Mouse (Mus musculus) large intestine, adult 2 months (tissue): ENCODE results near the gene Pde4c. TPM values are rescaled to one million over a fixed set of nuclear protein-coding genes. Genes with fewer than 3 reads are reported as not detected.

Source experiments
- DNase-seq: peaks from one replicate; pipeline ENCODE4 v3.0.0-alpha.2; 2012; ENCODE audit warnings: low read depth, low spot score
- WGBS: fragments of 180-500 bp; shearing (Covaris S2); methylation state at CpG from one replicate; pipeline ENCODE4 v1.1.7; 2018; 5-methylcytosine and 5-hydroxymethylcytosine counted together
- polyA plus RNA-seq: library from polyadenylated mRNA; depleted of rRNA; stranded (reverse); fragments of >200 nt; gene quantifications from 2 replicates; pipeline ENCODE4 v1.2.3, GENCODE M21; 2012; rRNA removed

The Pde4c gene
- polyA plus RNA-seq: 7.7 and 7.9 TPM in 2 replicates

DNA sequence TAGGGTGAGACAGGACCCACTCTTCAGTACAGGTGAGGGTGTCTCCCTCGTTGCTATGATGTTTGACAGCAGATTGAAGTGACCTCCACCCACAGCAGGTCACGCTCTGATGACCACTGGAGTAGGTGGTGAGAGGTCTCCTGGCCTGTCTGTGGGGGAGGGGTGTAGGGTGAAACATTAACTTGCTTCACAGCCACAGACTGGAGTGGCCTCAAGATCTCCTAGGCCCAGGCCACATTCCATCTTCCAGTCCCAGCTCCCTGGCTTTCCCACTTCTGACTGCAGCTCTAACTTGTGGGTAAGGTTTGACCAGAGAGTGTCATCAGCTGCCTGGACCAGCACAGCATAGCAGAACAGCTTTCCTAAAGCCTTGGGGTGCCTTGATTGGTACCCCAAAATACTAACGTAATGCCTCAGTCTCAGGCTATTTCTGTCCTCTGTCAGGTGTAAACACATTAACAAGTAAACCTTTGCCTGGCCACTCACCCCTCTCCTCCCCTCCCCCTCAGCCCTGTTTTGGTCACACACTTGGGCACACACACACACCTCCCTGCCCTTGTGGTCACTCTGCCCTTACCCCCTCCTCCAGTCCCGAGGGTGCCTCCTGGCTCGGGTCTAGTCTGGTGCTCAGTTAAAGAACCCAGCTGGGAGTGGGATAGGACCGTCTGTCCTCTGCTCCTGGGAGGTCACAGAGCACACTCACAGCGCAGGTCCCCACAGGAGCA lies at the start of gene Pde4c:
Gene Pde4c (plus strand): TSS at position 235 of the 725 bp plus-strand sequence.
- DNase-seq: no peak
- WGBS: 71% methylated on average over 7 of the region's 7 CpGs

DNA sequence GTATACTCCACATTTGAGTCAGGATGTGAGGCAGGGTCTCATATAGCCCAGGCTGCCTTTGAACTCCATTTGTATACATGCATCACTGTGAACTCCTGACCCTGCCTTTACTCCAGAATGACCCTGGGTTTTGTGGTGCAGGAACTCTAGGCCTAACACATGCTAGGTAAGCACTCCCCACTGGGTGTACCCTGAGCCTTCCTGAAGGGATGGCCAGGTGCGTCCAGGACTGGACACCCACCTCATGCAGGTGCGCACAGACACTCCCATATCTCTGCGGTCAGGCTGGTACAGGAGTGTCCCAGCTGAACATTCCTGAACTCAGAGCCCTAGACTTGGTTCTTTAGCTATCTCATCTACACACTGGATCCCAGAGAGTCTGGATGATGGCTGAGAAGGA lies 49.4 kb upstream of the Pde4c start:
- WGBS: 32% methylated on average over 3 of the region's 3 CpGs
- DNase-seq: no peak

DNA sequence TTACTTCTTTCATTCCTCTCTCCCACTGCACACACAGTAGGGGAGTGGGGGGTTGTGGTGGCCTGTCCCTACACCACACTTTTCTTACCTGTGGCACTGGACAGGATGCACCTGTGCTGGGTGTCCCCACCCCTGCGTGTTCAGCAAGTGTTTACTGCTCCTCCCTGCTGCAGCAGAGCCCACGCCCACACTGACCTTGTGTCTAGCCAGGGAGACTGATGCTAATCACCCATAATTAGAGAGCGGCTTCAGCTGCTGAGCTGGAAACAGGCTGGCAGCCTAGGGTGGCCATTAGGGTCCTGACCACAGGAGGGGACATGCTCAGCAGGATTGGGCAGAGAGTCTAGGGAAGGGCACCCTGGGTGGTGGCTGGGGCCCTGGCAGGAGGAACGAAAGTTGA lies 48.8 kb upstream of the Pde4c start:
- DNase-seq: no peak
- WGBS: 27% methylated on average over 4 of the region's 4 CpGs

DNA sequence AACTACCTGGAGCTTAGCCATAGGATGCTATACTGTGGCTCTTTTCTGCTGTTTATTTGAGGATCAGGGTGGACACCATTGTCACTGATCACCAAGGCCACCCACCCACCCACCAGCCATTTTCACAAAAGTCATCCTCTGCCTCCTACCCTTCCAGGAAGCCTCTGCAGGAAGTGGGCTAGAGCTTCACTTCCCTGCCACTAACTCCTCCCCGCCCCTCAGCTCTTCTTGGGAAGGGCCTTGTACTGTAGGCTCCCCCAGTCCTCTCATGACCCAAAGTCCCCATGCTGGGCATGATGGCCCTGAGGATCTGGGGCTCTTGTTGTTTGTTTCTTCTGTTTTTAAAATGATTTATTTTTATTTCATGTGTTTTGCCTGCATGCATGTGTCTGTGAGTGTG lies 48.2 kb upstream of the Pde4c start:
- WGBS: 86% methylated on average over 1 of the region's 1 CpGs
- DNase-seq: no peak

DNA sequence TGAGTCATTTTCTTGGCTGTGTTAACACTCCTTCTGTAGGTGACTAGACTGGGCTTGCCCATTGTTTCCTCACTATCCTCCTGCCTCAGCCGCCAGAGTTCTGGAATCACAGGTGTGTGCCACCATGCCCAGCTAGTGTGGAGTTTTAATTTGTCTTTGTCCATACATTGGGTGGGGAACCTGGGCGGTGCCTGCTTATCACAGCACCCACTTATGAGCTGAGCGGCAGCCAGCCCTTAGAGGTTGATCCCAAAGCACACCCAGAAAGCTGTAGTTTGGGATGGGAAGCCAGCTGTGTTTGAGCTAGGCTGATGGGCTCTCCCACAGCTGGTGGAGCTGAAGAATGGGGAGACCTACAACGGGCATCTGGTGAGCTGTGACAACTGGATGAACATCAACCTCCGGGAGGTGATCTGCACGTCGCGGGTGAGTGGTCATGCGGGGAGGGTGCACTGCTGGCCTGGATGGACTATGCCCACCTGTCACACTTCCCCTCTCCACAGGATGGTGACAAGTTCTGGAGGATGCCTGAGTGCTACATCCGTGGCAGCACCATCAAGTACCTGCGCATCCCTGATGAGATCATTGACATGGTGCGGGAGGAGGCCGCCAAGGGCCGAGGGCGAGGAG lies 46.0 kb upstream of the Pde4c start:
- 81% methylated on average over 15 of the region's 15 CpGs for WGBS
- DNase-seq: no peak

DNA sequence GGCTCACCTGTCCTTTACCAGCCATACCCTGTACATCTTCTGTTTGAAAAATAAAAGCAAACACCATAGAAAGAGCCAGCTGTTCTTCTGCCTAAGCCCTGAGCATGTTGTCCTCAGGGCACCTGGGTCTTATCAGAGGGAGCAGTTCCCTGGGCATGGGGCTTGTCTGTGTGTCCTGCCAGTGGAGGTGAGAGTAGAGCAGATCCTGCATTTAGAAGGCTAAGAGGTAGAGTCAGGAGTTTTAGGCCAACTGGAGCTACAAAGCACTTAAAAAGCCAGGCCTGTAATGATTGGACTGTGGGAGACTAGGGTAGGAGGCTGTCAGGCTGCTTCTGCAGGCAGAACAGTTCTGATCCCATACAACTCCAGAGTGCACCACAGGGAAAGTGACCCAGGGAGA lies 44.8 kb upstream of the Pde4c start:
- DNase-seq: no peak

DNA sequence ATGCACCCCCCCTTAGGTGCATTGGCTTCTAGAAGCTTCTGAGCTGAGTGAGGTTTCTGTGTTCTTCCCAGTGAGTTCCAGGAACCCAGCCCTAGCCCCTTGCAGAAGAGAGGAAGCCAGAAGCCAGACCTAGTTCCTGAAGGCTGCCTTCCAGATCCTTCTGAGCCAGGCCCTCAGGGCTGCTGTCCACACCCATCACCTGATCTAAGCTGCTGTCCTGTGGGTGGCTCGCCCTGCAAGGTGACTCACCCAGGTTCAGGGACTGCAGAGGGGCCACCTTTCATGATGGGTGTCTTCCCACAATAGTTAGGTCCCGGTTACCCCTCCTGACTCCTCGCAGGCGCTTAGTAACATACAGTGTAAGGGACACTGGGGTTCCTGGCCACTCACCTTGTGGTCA lies 44.1 kb upstream of the Pde4c start:
- 43% methylated on average over 4 of the region's 4 CpGs for WGBS
- no peak for DNase-seq

DNA sequence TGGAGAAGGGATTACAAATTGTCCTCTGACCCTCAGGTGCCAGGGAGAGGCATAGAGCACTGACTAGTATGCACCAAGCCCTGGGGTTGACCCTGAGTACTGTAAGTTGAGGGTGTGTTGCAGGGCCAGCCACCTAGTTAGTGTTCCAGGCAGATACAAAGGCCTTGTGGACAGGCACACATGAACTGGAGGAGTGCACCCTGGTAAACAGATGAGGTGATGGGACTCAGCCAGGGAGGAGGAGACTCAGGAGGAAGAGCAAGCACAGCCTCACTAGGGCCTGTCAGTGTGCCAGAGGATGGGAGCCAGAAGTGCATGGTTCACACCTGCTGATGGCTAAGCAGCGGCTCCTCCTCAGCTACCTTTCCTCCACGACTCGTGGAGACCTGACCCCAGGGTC lies 43.5 kb upstream of the Pde4c start:
- no peak for DNase-seq
- 31% methylated on average over 3 of the region's 3 CpGs for WGBS

DNA sequence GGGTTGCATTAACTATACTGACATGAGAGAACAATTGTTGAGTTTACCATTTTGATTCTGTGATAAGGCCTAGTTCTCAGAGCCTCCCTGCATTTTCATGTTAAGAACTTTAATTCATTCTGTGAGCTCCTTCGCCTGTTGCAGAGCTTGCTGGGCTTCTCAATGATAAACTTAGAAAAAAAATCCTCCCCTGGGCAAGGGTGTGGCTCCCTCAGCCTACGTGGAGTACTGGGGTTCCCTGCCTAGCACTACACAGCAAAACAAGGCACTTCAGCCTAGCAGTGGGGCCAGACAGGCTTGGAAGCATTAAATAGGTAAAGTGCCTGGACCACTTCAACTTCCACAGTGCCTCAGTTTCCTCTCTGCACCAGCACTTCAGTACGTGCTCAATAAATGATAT lies 42.1 kb upstream of the Pde4c start:
- 72% methylated on average over 3 of the region's 3 CpGs for WGBS
- no peak for DNase-seq

DNA sequence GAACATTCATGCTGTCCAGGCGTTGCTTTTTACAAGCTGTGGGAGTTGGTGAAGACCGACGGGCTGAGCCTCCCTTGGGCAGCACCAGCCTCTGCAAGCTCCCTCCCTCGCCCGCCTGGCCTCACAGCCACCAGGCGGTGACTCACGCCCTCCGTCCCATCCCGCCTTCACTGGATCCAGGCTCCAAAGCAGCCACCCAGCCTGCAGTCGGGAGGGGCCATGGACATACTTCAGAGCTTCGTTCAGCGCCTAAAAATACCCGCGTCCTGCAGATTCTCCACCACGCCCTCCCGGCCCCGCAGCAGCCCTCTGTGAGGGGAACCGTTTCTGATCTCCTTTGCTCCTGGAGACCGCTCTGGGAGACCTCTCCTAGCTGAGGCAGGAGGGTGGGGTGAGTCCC lies 41.3 kb upstream of the Pde4c start:
- 15% methylated on average over 19 of the region's 19 CpGs for WGBS
- DNase-seq: no peak

DNA sequence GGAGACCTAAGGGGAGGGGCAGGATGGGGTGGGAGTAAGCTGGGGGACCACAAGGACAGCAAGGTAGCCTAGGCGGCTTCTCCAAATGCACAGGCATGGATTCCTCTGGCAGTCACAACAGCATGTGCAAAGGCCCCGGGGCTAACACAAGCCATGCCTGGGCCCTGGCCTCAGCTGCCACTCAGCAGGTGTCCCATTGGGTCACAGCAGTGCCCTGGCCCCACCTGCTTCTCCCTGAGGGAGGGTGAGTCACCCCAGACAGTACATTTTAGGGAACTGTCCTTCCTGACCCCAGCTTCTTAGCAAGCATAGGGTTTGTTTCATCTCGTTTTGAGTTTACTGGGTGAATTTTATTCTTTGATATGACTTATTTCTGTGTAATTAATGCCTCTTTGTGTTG lies 40.8 kb upstream of the Pde4c start:
- no peak for DNase-seq
- 67% methylated on average over 3 of the region's 3 CpGs for WGBS

DNA sequence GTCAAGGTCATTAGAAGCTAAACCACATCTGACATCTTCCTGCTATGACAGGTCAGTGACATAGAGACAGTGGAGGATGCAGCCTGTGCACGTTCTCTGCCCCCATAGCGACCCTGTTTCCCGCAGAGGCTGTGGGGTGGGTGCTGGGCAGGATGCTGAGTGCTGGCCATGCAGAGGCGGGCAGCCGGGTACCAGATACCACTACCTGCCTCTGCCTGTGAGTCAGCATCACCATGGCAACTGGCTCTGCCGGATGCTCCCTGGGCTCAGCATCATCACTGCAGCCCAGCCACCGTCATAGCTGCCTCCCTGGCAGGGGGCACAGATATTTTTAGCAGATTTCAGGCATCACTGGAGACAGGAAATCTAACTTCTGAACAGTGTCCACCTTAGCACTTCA lies 39.2 kb upstream of the Pde4c start:
- no peak for DNase-seq
- WGBS: 71% methylated on average over 7 of the region's 7 CpGs

DNA sequence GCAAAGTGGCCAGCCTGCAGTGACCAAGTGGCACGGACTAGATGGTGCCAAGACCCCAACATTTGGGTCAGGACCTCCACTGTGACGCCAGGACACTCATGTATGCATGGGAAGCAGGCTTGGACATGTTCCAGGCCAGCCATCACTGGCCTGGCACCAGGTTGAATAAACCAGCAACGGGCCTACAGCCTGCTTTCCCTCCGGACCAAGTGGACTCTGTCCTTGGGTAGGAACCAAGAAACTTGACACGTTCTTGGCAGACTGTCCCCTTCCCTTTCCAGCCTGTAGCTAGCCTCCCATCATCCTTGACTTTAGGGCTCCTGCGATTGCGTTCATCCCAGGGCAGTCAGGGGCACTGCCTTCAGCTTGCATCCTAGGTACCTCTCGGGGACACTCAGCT lies 35.9 kb upstream of the Pde4c start:
- DNase-seq: no peak
- WGBS: 24% methylated on average over 8 of the region's 8 CpGs

DNA sequence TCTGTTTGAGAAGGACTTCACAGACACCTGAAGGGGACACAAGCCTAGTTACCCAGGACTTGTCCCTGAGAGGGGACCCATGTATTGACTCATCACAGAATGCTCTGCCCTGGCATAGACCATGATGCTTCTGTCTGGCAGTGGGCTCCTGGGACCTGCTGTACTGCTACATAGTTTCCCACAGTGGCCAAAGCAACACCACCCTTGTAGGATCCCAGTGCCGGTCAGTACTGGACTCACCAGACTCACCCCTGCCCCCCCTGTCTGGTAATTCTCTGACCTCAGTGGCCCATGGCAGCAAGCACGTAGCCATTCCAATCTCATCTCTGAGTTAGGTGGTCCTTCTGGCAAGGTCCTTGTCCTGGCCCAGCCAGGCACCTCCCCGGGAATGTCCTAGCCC lies 35.4 kb upstream of the Pde4c start:
- DNase-seq: no peak
- WGBS: 91% methylated on average over 3 of the region's 3 CpGs

DNA sequence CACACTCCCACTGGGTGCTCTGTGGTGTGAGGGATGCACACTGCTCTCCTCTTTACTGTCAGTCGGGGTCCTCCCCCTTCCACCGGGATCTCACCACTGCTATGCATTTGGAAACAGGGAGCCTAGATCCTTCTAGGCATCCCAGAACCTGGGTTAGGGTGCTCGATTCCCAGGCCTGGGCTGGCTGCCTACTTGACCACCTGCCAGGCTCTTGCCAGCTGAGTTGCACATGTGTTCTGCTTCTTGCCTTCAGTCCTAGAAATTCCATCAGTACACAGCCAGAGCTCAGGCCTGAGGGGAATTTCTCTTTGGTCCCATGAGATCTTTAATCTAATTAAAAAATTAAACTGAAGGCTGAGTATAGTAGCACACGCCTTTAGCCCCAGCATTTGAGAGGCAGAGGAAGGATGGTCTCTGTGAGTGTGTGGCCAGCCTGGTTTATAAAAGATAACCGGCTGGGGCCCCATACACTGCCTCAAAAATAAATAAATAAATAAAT lies 33.6 kb upstream of the Pde4c start:
- WGBS: 75% methylated on average over 5 of the region's 5 CpGs
- DNase-seq: no peak

DNA sequence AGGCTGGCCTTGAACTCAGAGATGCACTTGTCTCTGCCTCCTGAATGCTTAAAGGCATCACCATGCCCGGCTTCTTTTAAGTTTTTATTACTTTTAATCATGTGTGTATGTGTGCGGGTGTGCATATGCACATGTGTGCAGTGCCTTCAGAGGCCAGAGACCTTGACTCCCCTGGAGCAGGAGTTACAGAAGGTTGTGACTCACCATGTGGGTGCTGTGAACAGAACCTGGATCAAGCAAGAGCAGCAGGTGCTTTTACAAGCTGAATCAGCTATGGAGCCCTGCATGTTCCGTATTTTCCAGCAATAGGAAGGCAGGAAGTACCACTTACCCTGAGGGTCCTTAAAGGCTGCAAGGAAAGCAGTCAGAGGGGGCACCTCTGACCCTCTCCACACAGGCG lies 32.3 kb upstream of the Pde4c start:
- 89% methylated on average over 4 of the region's 4 CpGs for WGBS

DNA sequence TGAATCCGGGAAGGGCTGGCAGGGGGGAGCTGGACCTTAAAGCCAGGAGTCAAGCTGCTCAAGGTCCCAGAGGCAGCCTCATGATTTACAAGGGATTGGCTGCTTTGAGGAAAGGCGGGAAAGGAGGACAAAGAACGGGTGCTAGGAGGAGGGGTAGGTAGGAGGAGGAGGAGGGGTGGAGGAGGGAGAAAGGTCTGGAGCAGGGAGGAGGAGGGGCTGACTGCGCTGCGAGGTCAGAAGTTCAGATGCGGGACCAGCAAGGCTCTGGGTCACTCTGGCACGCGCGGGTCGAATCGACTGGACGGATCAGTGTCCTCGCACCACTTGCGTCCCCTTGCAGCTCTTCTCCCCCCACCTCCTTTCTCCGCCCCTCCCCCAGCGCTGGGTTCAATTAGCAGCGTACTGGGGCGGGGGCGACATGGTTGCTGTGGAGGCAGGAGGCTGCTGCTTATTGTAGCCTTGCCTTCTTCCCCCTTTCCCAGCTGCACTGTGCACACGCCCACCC lies 31.7 kb upstream of the Pde4c start:
- no peak for DNase-seq
- 9% methylated on average over 20 of the region's 20 CpGs for WGBS

More for the DNA sequence above, 32.3 kb upstream of the Pde4c start:
- DNase-seq: no peak

DNA sequence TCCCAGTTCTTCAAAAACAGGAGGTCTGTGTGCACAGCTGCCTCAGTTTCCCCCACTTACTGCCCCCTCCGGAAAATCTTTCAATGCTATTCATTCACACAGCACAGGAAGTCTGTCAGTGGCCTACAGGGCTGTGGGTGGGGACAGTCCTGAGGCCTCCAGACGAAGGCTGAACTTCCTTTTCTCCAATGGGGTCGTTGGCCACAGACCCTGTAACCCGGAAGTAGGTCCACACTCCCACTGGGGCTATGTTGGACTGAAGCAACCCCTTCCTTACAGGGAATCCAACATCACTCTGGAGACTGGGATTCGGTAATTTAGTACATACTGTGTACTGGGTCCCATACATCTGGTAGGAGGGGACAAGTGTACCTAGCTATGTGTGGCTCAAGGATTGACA lies 29.9 kb upstream of the Pde4c start:
- WGBS: 62% methylated on average over 5 of the region's 5 CpGs
- no peak for DNase-seq

DNA sequence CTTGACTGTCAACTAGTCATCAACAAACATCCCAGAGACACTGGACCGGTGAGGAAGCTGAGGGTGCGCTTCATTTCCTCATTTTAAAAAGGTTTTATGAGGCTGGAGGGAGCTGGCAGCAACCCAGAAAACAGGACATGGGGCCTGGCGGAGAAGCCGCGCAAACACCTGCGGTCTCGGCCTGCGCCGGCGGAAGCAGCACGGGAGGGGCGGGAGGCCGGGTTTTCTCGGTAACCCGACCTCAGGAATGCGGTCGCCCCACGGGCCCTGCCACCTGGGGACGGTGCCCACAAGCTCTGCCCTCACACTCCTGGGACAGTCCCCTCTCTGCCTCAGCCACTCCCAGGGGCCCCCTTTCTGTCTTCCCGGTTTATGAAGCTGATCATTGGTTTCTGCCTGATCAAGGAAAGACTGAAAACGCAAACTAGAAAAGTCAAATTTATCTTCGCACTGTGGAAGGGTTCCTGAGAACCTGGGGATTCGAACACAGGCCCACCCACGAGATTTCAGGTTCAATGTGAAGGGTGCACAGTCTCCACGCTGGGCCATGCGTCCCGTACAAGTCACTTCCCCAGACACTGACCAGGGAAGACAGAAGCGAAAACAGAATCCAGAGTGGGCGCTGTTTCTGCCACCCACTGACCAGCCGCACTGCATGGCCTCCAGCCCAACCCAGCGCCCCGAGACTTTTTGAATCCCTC lies 28.1 kb upstream of the Pde4c start:
- DNase-seq: no peak
- WGBS: 21% methylated on average over 32 of the region's 32 CpGs

DNA sequence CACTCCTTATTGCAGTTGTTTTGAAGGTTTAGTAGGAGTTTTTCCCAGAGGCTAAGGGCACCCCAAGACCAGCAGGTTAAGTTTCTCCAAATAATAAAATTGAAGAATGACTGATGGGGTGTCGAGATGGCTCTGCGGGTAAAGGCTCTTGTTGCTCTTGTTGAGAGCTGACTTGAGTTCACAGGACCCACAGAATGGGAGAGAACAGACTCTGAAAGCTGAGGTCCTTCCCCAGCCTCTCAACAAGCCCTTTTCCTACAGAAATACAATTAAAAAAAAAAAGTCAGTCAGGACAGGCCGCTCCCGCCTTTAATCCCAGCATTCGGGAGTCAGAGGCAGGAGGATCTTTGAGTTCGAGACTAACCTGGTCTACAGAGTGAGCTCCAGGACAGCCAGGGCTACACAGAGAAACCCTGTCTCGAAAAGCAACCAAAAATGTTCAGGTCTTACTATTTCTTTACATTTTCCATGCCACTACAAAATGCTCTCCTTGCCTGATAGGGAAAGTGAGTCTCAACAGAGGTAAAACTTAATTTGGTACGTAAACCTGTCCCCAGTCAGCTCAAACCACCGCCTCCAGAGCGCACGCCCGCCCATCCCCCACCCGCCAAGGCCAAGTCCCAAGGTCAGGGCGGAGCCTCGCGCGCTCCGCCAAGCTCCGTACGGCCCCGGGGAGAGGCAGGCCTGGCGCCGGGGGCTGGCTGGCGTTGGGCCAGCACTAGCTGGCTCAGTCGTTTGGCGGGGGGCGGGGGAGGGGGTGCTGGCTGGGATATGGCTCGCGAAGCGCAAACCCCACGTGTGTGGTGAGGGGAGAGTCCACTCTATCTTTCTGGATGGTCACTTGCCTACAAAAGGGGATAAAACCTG lies 27.3 kb upstream of the Pde4c start:
- DNase-seq: no peak
- WGBS: 3% methylated on average over 31 of the region's 31 CpGs
